Mouse (Mus musculus) thymus, adult 2 months (tissue): ENCODE measurements around the gene Fam172a.

Source experiments
- CTCF ChIP-seq: fragments of 200-500 bp; IDR thresholded peaks from 2 replicates; pipeline ENCODE4 v1.5.1; 2012; ENCODE audit warnings: mild to moderate bottlenecking, control low read depth, low read length, moderate library complexity, borderline replicate concordance; ENCODE audit not compliant: control insufficient read depth, poor library complexity, insufficient read depth; ENCODE audit errors: extremely low read depth
- POLR2A ChIP-seq: fragments of 200-500 bp; IDR thresholded peaks from 2 replicates; pipeline ENCODE4 v1.6.1; 2012; ENCODE audit warnings: mild to moderate bottlenecking, low read length, control low read depth, moderate library complexity; ENCODE audit not compliant: control insufficient read depth, poor library complexity, insufficient read depth; ENCODE audit errors: extremely low read depth

- no peak for TF ChIP-seq POLR2A
- no peak for TF ChIP-seq CTCF
Measured at GRCm38 (mm10) chr13:78212111-78212510, 510.3 kb downstream of the Fam172a start.
